Mouse (Mus musculus) embryonic fibroblast, embryonic 13.5 days (primary cell): ENCODE data around the gene Actl11. TPM values are rescaled to one million over a fixed set of nuclear protein-coding genes. Genes with fewer than 3 reads are reported as not detected.

Source experiments
- H3K27ac ChIP-seq: 2 replicates; pipeline ENCODE4 v1.5.1; 2012; ENCODE audit warnings: low read length, control low read depth, inconsistent platforms; ENCODE audit not compliant: insufficient read depth
- H3K4me1 ChIP-seq: 2 replicates; pipeline ENCODE4 v1.6.1; 2011; ENCODE audit warnings: low read length; ENCODE audit not compliant: control insufficient read depth, insufficient read depth
- H3K4me3 ChIP-seq: 2 replicates; pipeline ENCODE4 v1.5.1; 2011; ENCODE audit warnings: mild to moderate bottlenecking, control low read depth, low read length; ENCODE audit not compliant: insufficient read depth
- CTCF ChIP-seq: IDR thresholded peaks from 2 replicates; pipeline ENCODE4 v1.5.1; 2011; ENCODE audit warnings: mild to moderate bottlenecking, control low read depth, low read length, moderate library complexity, borderline replicate concordance; ENCODE audit not compliant: insufficient read depth
- POLR2A ChIP-seq: IDR thresholded peaks from 2 replicates; pipeline ENCODE4 v1.6.1; 2011; ENCODE audit warnings: low read depth, mild to moderate bottlenecking, control low read depth, low read length, moderate library complexity
- polyA plus RNA-seq: library from polyadenylated mRNA; stranded (reverse); fragments of >200 nt; gene quantifications from 2 replicates; pipeline ENCODE4 v1.2.4, GENCODE M21; 2011; ENCODE audit warnings: low read depth; ENCODE audit not compliant: missing spikeins, insufficient read length

The Actl11 gene
- not detected in 2 replicates for polyA plus RNA-seq

- Histone ChIP-seq H3K4me1 (no peaks in the 10 kb centered on the region), H3K4me3 (no peak within 1 kb of the TSS), H3K27ac (no peak within 1 kb of the TSS)
- no peak for TF ChIP-seq CTCF
- no peak for TF ChIP-seq POLR2A
Measured at GRCm38 (mm10) chr9:107928169-107928568, at the start of gene Actl11. TSS of gene Actl11 (plus strand) at chr9:107928469.

- no peak for TF ChIP-seq CTCF
- TF ChIP-seq POLR2A: no peak
- Histone ChIP-seq H3K4me3 (no peak overlapping the region), H3K27ac (no peak overlapping the region), H3K4me1 (no peaks in the 10 kb centered on the region)
Measured at GRCm38 (mm10) chr9:107880411-107880810, 47.9 kb upstream of the Actl11 start.

GRCm38 (mm10) chr9:107887804-107888266, 40.4 kb upstream of the Actl11 start, which contains the start of gene Mon1a:
TSS of gene Mon1a (plus strand) at chr9:107888151.
- TF ChIP-seq CTCF (no peak), POLR2A (peak; percentile 70)
- no peaks in the 10 kb centered on the region for H3K4me1 ChIP-seq
- no peak within 1 kb of the TSS for H3K27ac ChIP-seq
- H3K4me3 ChIP-seq: peak within 1 kb of the TSS; percentile 86

GRCm38 (mm10) chr9:107888267-107888850, 39.9 kb upstream of the Actl11 start:
- no peaks in the 10 kb centered on the region for H3K4me1 ChIP-seq
- no peak overlapping the region for H3K27ac ChIP-seq
- peak overlapping the region; percentile 86 for H3K4me3 ChIP-seq
- TF ChIP-seq POLR2A: peak; percentile 9; the same call in 1 of the 2 replicates
- no peak for TF ChIP-seq CTCF

GRCm38 (mm10) chr9:107890260-107890659, 38.0 kb upstream of the Actl11 start:
- Histone ChIP-seq H3K4me3 (no peak overlapping the region), H3K4me1 (no peaks in the 10 kb centered on the region), H3K27ac (no peak overlapping the region)
- TF ChIP-seq CTCF: no peak
- TF ChIP-seq POLR2A: no peak

- H3K27ac ChIP-seq: no peak overlapping the region
- no peak overlapping the region for H3K4me3 ChIP-seq
- no peaks in the 10 kb centered on the region for H3K4me1 ChIP-seq
- TF ChIP-seq POLR2A (no peak), CTCF (peak; percentile 29; the same call in 1 of the 2 replicates)
Measured at GRCm38 (mm10) chr9:107891023-107891422, 37.2 kb upstream of the Actl11 start.

- H3K4me3 ChIP-seq: no peak overlapping the region
- no peak for TF ChIP-seq POLR2A
- no peak for TF ChIP-seq CTCF
- no peak overlapping the region for H3K27ac ChIP-seq
- no peaks in the 10 kb centered on the region for H3K4me1 ChIP-seq
Measured at GRCm38 (mm10) chr9:107898563-107898962, 29.7 kb upstream of the Actl11 start.

- TF ChIP-seq POLR2A (no peak), CTCF (no peak)
- Histone ChIP-seq H3K4me1 (no peaks in the 10 kb centered on the region), H3K27ac (no peak overlapping the region), H3K4me3 (no peak overlapping the region)
Measured at GRCm38 (mm10) chr9:107899855-107900254, 28.4 kb upstream of the Actl11 start.

- H3K4me3 ChIP-seq: no peak overlapping the region
- TF ChIP-seq POLR2A (no peak), CTCF (peak; percentile 76)
- no peaks in the 10 kb centered on the region for H3K4me1 ChIP-seq
- H3K27ac ChIP-seq: no peak overlapping the region
Measured at GRCm38 (mm10) chr9:107900840-107901626, 27.2 kb upstream of the Actl11 start.

GRCm38 (mm10) chr9:107901627-107901914, 26.7 kb upstream of the Actl11 start:
- no peak overlapping the region for H3K27ac ChIP-seq
- no peak overlapping the region for H3K4me3 ChIP-seq
- no peaks in the 10 kb centered on the region for H3K4me1 ChIP-seq
- TF ChIP-seq POLR2A (no peak), CTCF (no peak)
